Mouse (Mus musculus) hindlimb bud, embryonic 11.5 days (tissue): ENCODE measurements at regions not wholly inside any gene's neighbourhood (a gene's known extent, or its start where the extent isn't known, plus 50 kb on each side); places are given as distances from the start of the nearest gene placed in this dataset.

Experiments used
- DNase-seq: peaks from one replicate; pipeline ENCODE4 v3.0.0-alpha.2; 2012; ENCODE audit warnings: low read depth, low spot score; ENCODE audit errors: extremely low spot score

GRCm38 (mm10) chr13:107213281-107213680 lies 191.4 kb upstream of the Kif2a start:
- no peak for DNase-seq

DNA sequence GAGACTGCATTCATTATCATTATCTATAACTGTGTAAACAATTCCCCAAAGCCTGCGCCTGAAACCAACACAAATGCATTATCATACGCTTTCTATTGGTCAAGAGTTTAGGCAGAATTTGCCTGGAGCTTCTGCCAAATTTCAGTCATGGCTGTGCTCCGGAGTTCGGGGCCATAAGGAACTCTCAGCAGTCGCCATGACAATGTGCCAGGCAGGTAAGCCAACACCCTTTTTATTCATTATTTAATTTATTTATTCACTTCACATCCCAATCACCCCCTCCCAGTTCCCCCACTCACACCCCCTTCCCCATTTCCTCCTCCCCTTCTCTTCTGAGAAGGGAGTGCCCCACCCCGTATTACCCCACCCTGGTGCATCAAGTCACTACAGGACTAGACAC lies 188.8 kb upstream of the Kif2a start:
- DNase-seq: no peak

DNA sequence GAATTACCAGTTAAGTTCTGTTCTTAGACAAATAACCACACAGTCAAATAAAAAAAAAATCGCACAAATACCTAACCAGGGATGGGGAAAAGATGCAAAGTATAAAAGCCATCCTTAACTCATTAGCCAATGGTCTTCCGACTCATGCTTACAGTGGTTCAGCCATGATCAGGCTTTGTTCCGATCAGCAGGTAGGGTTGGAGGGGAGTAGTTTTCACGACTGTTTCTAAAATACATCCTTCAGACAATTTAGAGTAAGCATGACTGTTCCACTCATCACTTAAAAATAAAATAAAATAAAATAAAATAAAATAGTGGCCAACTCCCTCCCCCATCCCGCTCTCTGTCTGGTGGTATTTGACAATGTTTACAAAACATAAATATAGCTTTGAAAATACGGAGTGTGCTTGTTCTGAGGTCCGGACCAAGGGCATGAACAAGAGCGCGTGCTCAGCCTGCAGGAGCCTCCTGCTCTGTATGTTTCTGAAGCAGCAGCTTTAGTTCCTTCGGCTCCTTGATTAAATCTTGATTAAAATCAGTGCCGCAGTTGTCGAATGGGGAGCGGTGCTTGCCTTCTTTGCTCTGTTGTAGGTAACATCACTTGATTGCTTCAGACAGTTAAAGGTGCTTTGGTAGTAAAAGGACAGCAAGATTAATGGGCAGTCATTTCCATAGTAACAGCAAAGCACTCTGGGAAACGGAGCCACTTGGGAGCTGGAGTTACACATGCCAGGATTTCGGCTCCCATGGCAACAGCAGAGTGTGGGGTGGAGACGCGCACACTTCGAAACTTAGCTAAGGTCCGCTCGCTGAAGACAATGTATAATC lies 185.6 kb upstream of the Kif2a start:
- peak; percentile 12 for DNase-seq

GRCm38 (mm10) chr13:107199875-107200274 lies 177.9 kb upstream of the Kif2a start:
- DNase-seq: no peak

GRCm38 (mm10) chr13:107193426-107193825 lies 171.5 kb upstream of the Kif2a start:
- no peak for DNase-seq

GRCm38 (mm10) chr13:107187258-107187878 lies 165.4 kb upstream of the Kif2a start:
- no peak for DNase-seq

- DNase-seq: peak; percentile 28
Observed at GRCm38 (mm10) chr13:107182544-107182943, 160.6 kb upstream of the Kif2a start.

- DNase-seq: no peak
Observed at GRCm38 (mm10) chr13:107179551-107179950, 157.6 kb upstream of the Kif2a start.

GRCm38 (mm10) chr13:107177595-107177994 lies 155.7 kb upstream of the Kif2a start:
- no peak for DNase-seq

DNA sequence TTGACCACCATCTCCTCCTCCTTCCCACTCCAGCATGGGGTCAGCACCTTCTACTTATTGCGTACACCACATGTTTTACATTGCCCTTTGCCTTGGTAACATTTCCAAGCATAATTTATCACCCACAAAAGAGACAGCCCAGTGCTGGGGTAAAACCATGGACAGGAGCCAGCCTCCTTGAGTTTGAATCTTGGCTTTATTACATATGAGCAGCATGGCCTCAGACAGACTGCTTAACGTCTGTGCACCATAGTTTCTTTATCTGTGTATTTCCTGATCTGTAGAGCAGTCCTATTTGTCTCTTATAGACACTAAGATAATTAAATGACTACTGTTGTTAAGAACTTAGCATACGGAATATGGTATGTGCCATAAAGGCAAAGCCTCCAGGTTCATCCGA lies 154.0 kb upstream of the Kif2a start:
- DNase-seq: no peak

GRCm38 (mm10) chr13:107168599-107169149 lies 146.7 kb upstream of the Kif2a start:
- DNase-seq: no peak

DNA sequence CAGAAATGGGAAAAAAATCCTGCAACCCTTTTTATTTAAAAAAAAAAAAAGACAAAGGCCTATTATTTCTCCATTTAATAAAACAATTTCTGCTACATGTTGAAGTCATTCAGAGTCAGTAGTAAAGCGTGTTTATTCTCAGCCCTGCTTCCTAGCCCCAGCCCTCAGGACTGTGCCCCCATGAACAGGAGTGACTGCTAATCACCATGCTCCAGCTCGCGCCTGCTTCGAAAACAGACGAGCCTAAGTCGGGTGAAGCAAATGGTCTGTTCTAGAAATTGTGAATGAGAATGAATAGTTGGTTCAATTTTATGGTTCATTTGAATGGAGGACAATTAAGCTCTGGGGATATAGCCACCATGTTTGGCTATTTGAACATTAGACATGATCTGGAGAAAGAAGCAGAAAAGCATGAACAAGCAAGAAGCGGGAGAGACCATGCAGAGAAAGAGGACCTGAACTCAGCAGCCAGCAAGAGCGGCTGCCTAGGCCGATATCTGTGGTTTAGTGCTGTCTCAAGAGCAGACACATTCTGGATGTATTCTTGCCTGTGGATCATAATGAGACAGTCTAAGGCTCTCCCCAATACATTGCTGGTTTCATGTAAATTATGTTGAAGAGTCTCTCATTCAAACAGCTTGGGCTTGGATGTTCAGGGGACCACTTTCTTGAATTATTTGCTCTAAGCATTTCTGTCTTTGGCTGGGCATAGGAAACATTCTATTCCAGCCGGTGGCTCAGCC lies 146.1 kb upstream of the Kif2a start:
- DNase-seq: no peak

- no peak for DNase-seq
Observed at GRCm38 (mm10) chr13:107151548-107151947, 129.6 kb upstream of the Kif2a start.

- no peak for DNase-seq
Observed at GRCm38 (mm10) chr13:107141209-107141608, 119.3 kb upstream of the Kif2a start.

- no peak for DNase-seq
Observed at GRCm38 (mm10) chr13:107134125-107134524, 112.2 kb upstream of the Kif2a start.

- DNase-seq: no peak
Observed at GRCm38 (mm10) chr13:107126636-107127035, 104.7 kb upstream of the Kif2a start.

DNA sequence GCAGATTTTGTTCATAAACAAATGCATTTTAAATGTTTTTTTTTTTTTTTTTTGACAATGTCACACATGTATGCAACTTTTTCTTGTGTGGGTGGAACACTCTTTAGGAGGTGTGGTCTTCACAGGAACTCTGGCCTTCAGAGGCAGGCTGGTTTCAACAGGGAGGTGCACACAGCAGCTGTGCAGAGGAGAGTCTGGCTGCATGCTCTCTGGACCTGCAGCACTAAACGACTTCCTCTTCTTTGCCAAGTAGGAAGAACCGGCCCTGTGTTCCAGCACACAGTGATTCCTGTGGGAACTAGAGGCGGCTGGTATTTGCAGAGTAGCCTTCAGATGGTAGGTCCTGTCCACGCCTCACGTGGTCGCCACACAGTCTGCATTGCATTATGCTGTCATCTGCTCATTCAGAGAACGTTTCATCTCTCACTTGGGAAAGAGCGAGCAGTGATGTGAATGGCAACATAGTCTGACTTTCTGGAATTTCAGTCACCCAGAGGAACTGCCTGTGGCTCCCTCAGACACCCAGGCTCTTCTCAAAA lies 102.3 kb upstream of the Kif2a start:
- no peak for DNase-seq

GRCm38 (mm10) chr13:107113949-107114690 lies 92.2 kb upstream of the Kif2a start:
- peak; percentile 86 for DNase-seq

- no peak for DNase-seq
Observed at GRCm38 (mm10) chr13:107108045-107108444, 86.1 kb upstream of the Kif2a start.

DNA sequence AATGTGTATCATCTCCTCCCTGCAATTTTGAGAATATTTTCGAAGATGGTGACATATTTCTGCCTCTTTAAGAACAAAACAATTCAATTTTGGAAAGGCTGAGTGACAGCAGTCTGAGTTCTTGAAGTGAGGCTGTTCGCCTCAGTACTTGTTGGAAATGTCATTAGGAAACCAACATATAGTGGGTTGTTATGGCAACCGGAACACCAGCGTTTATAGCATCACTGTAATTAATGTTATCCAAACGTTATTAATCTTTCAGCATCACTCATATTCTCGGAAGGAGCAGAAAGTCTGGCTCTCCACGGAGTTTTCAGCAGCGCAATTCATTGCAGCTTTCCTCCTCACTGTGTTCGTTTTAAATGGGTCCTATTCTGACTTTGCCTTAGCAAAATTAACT lies 85.6 kb upstream of the Kif2a start:
- DNase-seq: no peak

GRCm38 (mm10) chr13:107105510-107105909 lies 83.6 kb upstream of the Kif2a start:
- DNase-seq: no peak
